Mouse (Mus musculus): ENCODE measurements at regions not wholly inside any gene's neighbourhood (a gene's known extent, or its start where the extent isn't known, plus 50 kb on each side); places are given as distances from the start of the nearest gene placed in this dataset.

- H3K4me1 ChIP-seq (ENCODE audit: control insufficient read depth), result peaks cover 49% of the 10 kb centered on the region
- H3K27me3 ChIP-seq (ENCODE audit: control insufficient read depth), result peaks cover 9% of the 10 kb centered on the region
- TF ChIP-seq TAL1 (IDR thresholded peaks at IDR 0.05; ENCODE audit: low read length), result no peak
- no peak for TF ChIP-seq GATA1 (IDR thresholded peaks at IDR 0.05; ENCODE audit: low read length)
- no peaks in the 10 kb centered on the region for H3K36me3 ChIP-seq (ENCODE audit: control insufficient read depth)
- H3K9me3 ChIP-seq (ENCODE audit: control insufficient read depth, low read length), result peaks cover 3% of the 10 kb centered on the region; the same call in 1 of the 2 replicates
- H3K4me3 ChIP-seq (replicated peaks), result no peak overlapping the region
These were observed 90.8 kb upstream of the Gpr12 start for GRCm38 (mm10) chr5:146675887-146676277.

- Histone ChIP-seq H3K4me1 (ENCODE audit: control insufficient read depth) (peaks cover 47% of the 10 kb centered on the region), H3K4me3 (replicated peaks) (no peak overlapping the region), H3K9me3 (ENCODE audit: control insufficient read depth, low read length) (peaks cover 3% of the 10 kb centered on the region; the same call in 1 of the 2 replicates)
These were observed 90.2 kb upstream of the Gpr12 start for GRCm38 (mm10) chr5:146675006-146675886.

GRCm38 (mm10) chr5:146661751-146662150 is 76.7 kb upstream of the Gpr12 start:
- Histone ChIP-seq H3K36me3 (ENCODE audit: control insufficient read depth) (no peaks in the 10 kb centered on the region), H3K4me1 (ENCODE audit: control insufficient read depth) (no peaks in the 10 kb centered on the region), H3K9me3 (ENCODE audit: control insufficient read depth, low read length) (no peaks in the 10 kb centered on the region), H3K27me3 (ENCODE audit: control insufficient read depth) (no peaks in the 10 kb centered on the region), H3K4me3 (replicated peaks) (no peak overlapping the region)
- TF ChIP-seq TAL1 (IDR thresholded peaks at IDR 0.05; ENCODE audit: low read length) (no peak), GATA1 (IDR thresholded peaks at IDR 0.05; ENCODE audit: low read length) (no peak)

More at GRCm38 (mm10) chr5:146675006-146675886, 90.2 kb upstream of the Gpr12 start:
- peaks cover 9% of the 10 kb centered on the region for H3K27me3 ChIP-seq (ENCODE audit: control insufficient read depth)
- H3K36me3 ChIP-seq (ENCODE audit: control insufficient read depth), result no peaks in the 10 kb centered on the region
- TF ChIP-seq TAL1 (IDR thresholded peaks at IDR 0.05; ENCODE audit: low read length) (no peak), GATA1 (IDR thresholded peaks at IDR 0.05; ENCODE audit: low read length) (no peak)

GRCm38 (mm10) chr5:146657228-146657627 is 72.2 kb upstream of the Gpr12 start:
- Histone ChIP-seq H3K4me1 (ENCODE audit: control insufficient read depth) (no peaks in the 10 kb centered on the region), H3K36me3 (ENCODE audit: control insufficient read depth) (no peaks in the 10 kb centered on the region), H3K27me3 (ENCODE audit: control insufficient read depth) (no peaks in the 10 kb centered on the region), H3K4me3 (replicated peaks) (no peak overlapping the region), H3K9me3 (ENCODE audit: control insufficient read depth, low read length) (no peaks in the 10 kb centered on the region)
- no peak for TF ChIP-seq TAL1 (IDR thresholded peaks at IDR 0.05; ENCODE audit: low read length)
- no peak for TF ChIP-seq GATA1 (IDR thresholded peaks at IDR 0.05; ENCODE audit: low read length)

GRCm38 (mm10) chr5:146655394-146655793 is 70.4 kb upstream of the Gpr12 start:
- no peaks in the 10 kb centered on the region for H3K4me1 ChIP-seq (ENCODE audit: control insufficient read depth)
- no peak overlapping the region for H3K4me3 ChIP-seq (replicated peaks)
- H3K36me3 ChIP-seq (ENCODE audit: control insufficient read depth), result no peaks in the 10 kb centered on the region
- TF ChIP-seq TAL1 (IDR thresholded peaks at IDR 0.05; ENCODE audit: low read length) (no peak), GATA1 (IDR thresholded peaks at IDR 0.05; ENCODE audit: low read length) (no peak)
- H3K9me3 ChIP-seq (ENCODE audit: control insufficient read depth, low read length), result no peaks in the 10 kb centered on the region
- no peaks in the 10 kb centered on the region for H3K27me3 ChIP-seq (ENCODE audit: control insufficient read depth)

- Histone ChIP-seq H3K27me3 (ENCODE audit: control insufficient read depth) (no peaks in the 10 kb centered on the region), H3K9me3 (ENCODE audit: control insufficient read depth, low read length) (no peaks in the 10 kb centered on the region)
These were observed 68.8 kb upstream of the Gpr12 start for GRCm38 (mm10) chr5:146653686-146654450.

GRCm38 (mm10) chr5:146652874-146653273 is 67.8 kb upstream of the Gpr12 start:
- Histone ChIP-seq H3K36me3 (ENCODE audit: control insufficient read depth) (no peaks in the 10 kb centered on the region), H3K9me3 (ENCODE audit: control insufficient read depth, low read length) (no peaks in the 10 kb centered on the region), H3K27me3 (ENCODE audit: control insufficient read depth) (no peaks in the 10 kb centered on the region), H3K4me1 (ENCODE audit: control insufficient read depth) (no peaks in the 10 kb centered on the region), H3K4me3 (replicated peaks) (no peak overlapping the region)
- TF ChIP-seq GATA1 (IDR thresholded peaks at IDR 0.05; ENCODE audit: low read length), result no peak
- no peak for TF ChIP-seq TAL1 (IDR thresholded peaks at IDR 0.05; ENCODE audit: low read length)

More at GRCm38 (mm10) chr5:146653686-146654450, 68.8 kb upstream of the Gpr12 start:
- Histone ChIP-seq H3K4me3 (replicated peaks) (no peak overlapping the region), H3K36me3 (ENCODE audit: control insufficient read depth) (no peaks in the 10 kb centered on the region), H3K4me1 (ENCODE audit: control insufficient read depth) (no peaks in the 10 kb centered on the region)
- TF ChIP-seq GATA1 (IDR thresholded peaks at IDR 0.05; ENCODE audit: low read length), result no peak
- TF ChIP-seq TAL1 (IDR thresholded peaks at IDR 0.05; ENCODE audit: low read length), result no peak

- H3K36me3 ChIP-seq (ENCODE audit: control insufficient read depth), result no peaks in the 10 kb centered on the region
- H3K27me3 ChIP-seq (ENCODE audit: control insufficient read depth), result no peaks in the 10 kb centered on the region
- H3K9me3 ChIP-seq (ENCODE audit: control insufficient read depth, low read length), result no peaks in the 10 kb centered on the region
- H3K4me1 ChIP-seq (ENCODE audit: control insufficient read depth), result no peaks in the 10 kb centered on the region
- H3K4me3 ChIP-seq (replicated peaks), result no peak overlapping the region
- TF ChIP-seq GATA1 (IDR thresholded peaks at IDR 0.05; ENCODE audit: low read length) (no peak), TAL1 (IDR thresholded peaks at IDR 0.05; ENCODE audit: low read length) (no peak)
These were observed 63.6 kb upstream of the Gpr12 start for GRCm38 (mm10) chr5:146648519-146649060.

Data from erythroblast, embryonic 14.5 days (primary cell).